Mouse (Mus musculus) lung, postnatal 10 days (tissue): Measurements from ENCODE around the gene Phf1.

Experiments
- DNase-seq: peaks from one replicate; pipeline ENCODE4 v3.0.0; 2021

Phf1 gene

DNA sequence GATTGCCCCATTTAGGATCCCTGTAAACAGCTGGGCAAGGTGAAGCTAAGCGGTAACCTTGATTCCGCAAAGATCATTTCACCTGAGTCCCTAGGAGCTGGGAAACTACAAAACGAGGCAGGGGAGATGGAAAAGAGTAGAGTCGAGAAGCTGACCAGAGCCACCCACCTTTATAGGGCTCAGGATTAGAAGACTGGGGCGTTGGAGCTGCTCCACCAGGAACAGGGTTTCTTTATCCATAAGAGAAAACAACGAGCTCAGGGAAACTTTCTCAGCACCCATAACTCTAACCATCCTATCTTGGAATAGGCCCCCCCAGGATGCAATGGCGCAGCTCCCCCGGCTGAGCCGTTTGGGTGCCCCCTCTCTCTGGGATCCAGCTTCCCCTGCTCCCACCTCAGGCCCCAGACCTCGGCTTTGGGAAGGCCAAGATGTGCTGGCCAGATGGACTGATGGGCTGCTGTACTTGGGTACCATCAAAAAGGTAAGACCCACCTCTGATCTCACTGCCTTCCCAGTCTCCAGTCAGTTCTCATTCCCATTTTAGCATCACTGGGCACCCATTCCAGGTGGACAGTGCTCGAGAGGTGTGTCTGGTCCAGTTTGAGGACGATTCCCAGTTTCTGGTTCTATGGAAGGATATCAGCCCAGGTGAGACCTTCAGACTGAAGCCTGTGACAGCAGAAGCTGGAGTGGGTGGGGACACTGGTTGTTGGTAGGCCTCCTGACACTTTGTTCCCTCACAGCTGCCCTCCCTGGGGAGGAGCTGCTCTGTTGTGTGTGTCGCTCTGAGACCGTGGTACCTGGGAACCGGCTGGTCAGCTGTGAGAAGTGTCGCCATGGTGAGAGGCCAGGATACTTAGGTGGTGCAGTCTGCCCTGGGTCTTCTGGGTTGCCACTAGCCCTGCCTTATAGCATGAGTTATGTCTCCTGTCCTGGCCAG is 1.3 kb downstream of the Phf1 start:
- DNase-seq: no peak

DNA sequence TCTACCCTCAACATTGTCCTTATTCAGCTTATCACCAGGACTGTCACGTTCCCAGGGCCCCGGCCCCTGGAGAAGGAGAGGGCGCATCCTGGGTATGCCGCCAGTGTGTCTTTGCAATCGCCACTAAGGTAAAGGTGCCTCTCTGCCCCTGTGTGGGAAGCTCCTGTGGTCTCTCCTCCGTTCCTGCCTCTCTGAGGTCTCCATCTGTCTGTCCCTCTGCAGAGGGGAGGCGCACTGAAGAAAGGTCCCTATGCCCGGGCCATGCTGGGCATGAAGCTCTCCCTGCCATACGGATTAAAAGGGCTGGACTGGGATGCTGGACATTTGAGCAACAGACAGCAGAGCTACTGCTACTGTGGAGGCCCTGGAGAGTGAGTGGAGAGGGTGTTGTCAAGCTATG is 2.2 kb downstream of the Phf1 start:
- no peak for DNase-seq

- DNase-seq: no peak
Observed at GRCm38 (mm10) chr17:26936453-26936852, 3.6 kb downstream of the Phf1 start.

- DNase-seq: no peak
Observed at GRCm38 (mm10) chr17:26936921-26937695, 4.3 kb downstream of the Phf1 start.

DNA sequence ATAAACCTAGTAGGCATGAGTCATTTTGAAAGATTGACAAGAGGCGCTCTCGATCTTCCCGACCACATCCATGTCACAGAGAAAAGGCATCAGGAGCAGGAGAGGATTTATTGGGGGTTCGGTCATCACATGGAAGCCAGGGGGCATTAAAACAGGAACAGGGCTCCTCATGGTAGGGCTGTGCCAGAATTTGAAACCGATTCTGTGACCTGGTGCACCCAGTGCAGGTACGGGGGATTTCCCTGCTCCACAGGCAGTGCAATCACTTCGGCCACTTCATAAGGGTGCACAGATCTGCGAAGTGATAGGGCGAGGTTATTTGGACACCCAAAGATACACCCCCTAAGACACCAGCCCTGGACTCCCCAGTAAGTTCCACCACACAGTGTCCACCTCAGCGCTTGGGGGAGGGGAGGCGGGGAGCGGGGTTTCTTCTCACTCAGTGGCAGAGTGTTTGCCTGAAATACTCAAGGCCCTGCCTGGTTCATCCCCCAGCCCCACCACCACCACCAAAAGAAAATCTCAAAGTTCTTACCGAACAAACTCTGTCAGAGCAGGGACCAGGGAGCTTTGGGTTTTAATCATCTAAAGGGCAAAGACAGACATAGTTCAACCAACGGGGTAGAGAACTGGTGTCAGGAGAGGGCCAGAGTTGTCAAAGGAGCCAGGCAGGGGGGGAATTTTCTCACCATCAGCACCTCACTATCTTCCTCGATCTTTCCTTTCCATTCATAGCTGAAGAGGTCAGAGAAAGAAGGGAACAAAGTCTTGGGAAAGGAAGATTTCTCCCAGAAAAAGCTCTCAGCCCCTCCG is 5.2 kb downstream of the Phf1 start:
- DNase-seq: no peak

GRCm38 (mm10) chr17:26938731-26939130 is 5.9 kb downstream of the Phf1 start:
- no peak for DNase-seq

- DNase-seq: peak; percentile 100
Observed at GRCm38 (mm10) chr17:26939178-26939972, 6.5 kb downstream of the Phf1 start, which contains the start of gene Cuta. Cuta (minus strand) TSS chr17:26939569.

DNA sequence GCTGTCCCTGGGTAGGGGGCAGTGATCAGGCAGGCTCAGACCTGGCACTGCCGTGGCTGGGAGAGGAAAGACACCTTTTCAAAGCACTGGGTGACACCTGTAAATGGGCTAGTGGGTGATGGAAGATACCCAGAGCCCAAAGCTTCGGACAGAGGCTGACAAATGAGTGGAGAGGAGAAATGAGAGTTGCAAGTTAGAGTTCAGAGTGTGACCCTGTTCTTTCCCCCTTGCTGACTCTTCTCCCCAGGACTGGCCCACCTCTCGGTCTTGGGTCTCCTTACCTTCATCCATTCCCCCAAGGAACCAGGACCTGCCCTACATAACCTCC is 7.1 kb downstream of the Phf1 start:
- DNase-seq: no peak

DNA sequence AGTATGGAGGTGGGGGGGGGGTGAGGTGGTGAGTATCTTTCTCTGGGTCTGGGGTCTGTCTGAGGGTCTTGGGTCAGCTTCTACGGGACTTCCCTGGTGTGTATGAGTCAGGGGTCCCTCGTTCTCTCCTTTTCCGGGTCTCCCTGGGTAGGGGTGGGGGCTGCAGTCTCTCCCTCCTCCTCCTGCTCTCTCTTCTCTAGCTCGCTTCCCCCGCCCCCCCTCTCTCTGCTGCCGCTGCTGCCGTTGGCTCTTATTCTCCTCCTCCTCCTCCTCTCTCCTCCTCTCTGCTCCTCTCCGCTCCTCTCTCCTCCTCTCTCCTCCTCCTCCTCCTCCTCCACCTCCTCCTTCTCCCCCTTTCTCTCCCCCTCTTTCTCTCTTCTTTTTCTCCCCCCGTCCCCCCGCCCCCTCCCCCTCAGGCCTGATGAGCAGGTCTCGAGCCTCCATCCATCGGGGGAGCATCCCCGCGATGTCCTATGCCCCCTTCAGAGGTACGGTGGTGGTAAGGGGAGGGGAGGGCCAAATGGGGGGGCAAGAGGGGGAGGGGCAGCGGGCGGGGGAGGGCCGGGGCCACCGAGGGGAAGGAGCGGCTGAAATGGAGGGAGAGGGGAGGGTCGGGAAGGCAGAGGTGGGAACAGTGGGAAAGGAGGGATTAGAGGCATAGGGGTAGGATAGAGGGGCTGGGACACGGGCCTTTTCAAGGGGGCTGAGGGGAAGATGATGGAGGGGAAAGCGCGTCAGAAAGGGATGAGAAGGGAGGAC is 8.4 kb downstream of the Phf1 start, which contains the start of gene Syngap1:
TSS of gene Syngap1 (plus strand) at position 223 of the 759 bp plus-strand sequence.
- DNase-seq: peak; percentile 68

GRCm38 (mm10) chr17:26941841-26942570 is 9.2 kb downstream of the Phf1 start:
- no peak for DNase-seq

DNA sequence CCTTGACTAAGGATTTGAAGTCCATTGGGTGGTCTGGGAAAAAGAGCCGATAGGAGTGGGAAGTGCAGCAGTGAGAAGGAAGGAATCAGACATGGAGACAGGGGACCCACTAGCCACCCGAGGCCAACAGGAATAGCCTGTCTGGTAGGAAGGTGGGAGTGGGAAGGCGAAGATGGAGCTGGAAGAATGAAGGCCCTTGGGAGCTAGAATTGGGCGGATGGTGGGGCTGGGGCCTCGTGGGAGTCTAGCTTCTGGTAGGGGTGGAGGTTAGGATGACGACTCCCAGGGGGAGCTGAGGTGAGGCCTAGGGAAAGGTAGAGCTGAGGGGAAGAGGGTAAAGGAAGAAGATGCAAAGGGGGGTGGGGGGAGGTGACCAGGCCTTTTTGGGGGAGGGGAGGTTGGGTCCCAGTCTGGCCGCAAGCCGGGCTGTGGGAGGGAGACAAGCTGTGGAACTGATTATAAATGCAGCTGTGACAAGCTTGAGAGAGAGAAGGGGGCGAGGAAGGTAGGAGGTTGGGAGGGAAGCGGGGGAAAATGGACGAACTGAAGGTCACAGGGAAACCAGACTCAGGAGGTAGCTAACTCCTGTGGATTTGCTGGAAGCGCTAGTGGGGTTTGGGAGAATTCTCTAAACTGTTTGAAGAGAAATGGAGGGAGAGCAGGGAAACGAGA is 13.1 kb downstream of the Phf1 start:
- no peak for DNase-seq

- peak; percentile 88 for DNase-seq
Observed at GRCm38 (mm10) chr17:26946567-26946966, 13.7 kb downstream of the Phf1 start.

DNA sequence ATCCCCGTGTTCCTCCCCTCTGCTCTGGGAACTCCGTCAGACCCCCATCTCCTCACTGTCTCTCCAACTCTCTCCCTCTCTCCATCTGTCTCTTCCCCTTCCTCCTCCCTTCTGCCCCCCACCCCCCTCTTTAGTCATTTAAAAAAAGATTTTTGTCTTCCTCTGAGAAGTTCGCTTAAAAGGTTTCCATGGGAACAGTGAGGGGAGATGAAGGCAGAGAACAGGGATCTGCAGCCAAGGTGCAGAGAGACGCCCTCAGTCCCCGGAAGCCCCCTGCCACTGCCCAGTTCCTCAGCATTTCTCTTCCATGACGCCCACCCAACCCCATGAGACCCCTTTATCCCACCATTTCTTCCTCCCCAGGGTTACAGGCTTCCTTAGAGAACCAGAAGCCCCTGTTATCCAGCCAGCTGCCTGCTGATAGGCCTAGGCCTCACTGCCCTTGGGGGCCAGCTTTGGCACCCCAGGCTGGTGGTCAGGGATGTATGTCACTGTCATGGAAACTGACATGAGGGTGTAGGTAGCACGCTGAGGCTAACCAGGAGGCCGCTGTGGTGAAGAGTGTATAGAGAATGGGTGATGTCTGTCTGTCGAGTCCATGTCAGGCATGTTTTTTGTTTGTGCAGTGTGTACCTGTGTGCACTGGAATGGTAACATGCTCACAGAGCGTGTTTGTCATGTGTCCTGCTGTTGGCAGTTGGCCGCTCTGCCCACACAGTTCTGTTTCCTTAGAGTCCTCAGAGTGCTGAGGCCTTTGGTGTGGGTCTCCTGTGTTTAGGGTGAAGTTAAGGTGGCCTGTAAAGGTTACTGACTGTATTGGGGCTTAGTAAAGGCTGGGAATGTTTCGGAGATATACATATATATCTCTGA is 14.6 kb downstream of the Phf1 start:
- no peak for DNase-seq

GRCm38 (mm10) chr17:26948316-26949050 is 15.6 kb downstream of the Phf1 start:
- DNase-seq: peak; percentile 65

DNA sequence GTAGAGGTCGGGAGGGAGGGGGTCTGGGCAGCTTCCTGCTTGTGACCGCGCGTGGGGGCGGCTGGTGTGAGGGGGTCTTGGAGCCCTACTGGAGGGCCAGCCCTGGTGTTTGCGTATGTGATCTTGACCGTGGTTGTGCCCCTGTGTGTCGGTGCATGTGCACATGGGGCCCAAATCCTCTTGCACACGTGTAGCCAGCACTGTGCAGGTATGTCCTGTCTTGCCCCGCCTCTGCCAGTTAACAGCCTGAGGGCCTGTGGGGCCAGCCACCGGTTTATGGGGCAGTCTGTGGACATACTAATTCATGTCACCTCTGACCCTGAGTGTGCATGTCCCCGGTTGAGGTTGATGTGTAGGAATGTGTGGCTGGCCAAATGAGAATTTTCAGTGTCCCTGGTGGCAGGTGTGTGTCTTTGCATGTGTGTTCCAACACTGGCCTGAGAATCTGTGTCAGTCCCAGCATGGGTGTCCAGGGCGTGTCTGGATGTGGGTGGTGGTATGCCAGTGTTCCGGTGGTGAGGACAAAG is 16.3 kb downstream of the Phf1 start:
- DNase-seq: no peak

DNA sequence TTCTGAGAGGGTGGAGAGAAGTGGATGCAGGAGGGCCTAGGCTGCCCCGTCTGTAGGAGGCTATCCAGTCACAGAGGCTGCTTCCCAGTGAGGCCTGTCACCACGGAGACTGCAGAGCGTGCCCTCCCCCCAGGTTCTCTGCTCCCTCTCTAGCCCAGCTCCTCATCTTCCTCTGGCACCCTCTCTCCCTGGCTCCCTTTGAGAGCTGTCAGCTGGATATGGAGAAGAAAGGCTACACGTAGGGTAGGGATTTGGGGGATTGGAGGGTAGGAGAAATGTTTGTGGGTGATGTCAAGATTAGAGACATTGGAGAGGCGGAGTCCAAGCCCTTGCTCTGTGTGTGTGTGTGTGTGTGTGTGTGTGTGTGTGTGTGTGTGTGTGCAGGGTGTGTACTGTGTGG is 17.0 kb downstream of the Phf1 start:
- DNase-seq: no peak

DNA sequence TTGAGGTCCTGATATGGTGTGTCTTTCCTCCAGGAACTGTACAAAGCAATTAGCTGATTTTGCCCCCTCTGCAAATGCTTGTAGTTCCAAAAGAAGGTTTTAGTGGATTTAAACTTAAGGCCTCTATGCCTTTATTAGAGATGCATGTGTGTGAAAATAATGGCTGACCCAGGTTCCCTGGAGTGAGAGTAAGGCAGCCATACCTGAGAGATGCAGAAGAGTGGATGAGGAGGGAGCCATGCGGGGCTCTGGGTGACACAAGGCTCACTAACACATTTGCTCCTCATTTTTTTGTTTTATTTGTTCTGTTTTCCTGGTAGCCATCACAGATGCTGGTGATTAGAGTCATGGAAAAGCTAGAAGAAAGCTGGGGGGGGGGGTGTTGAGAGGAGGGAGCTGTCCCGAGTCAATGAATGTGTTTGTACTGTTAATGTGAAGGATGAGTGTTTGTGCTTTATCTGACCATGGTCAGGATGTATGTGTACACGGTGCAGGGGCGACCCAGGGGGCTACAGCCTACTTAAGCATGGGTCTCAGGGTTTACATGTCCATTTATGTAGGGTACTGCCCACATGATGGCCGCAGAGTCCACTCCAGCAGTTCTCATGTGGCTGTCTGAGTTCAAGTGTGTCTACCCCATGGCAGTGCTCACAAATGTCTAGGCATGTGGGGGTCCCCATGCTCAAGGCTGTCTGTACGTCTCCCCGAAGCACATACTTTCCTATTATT is 17.9 kb downstream of the Phf1 start:
- DNase-seq: no peak
